Mouse (Mus musculus) B cell, adult (primary cell): ENCODE measurements around the gene E2f7. TPM values are rescaled to one million over a fixed set of nuclear protein-coding genes. Genes with fewer than 3 reads are reported as not detected.

Source experiments
- total RNA-seq: library from RNA; stranded (reverse); gene quantifications from 4 replicates; pipeline ENCODE4 v1.2.4, GENCODE M21; 2023; ENCODE audit not compliant: inconsistent age

E2f7 gene
- 0.63 to 0.90 TPM (median 0.82 TPM) in 4 replicates for total RNA-seq

DNA sequence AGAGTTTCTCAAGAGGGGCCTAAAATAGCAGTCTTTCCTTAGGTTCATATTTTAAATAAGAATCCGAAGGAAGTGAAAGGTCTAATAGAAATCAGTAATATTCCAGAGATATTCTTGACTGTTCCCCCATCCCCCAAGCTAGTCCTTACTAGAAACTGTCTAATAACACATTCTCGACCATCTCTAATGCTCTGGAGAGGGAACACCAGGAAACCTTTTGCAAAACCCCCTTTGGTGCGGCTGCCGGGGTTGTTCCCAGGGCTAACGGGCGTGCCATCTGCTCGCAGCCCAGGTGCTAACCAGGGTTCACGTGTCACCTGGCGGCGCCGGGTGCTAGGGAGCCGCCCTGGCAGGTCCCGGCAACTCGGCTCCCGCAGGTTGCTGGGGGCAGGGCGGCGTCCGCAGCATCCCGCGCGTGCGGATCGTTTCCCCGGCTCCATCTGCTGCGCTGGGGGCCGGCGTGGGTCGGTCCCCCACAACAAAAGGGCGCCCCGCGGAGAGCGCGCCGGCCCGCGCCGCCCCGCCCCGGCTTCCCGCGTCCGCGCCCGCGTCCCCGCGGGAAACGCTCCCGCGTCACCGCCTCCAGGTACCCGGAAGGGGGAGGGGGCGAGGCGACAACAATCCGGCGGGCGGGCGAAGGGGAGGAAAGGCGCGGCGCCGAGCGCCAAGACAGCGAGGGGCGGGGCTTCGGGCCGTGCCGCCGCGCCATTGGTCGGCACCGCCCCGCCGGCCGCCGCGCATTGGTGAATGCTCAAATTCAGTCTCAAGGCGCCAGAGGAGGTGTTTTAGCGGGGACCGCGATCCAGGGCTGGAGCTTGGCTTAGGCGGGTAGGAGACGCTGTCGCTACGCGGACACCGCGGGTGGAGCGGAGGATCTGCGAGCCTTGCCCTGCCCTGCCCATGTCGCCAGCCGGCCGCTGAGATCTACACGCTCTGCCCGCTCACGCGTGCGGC, at the start of gene E2f7:
Gene E2f7, plus strand, starts transcription at position 754 of the 954 bp plus-strand sequence.

Other genes starting within 250 kb of the E2f7 start
- 16.3 to 23.1 TPM (median 16.6 TPM) in 4 replicates for gene Csrp2, start 174.3 kb downstream of the E2f7 start, total RNA-seq